Mouse (Mus musculus) heart, embryonic 16.5 days (tissue): Measurements from ENCODE around the gene Epo. TPM values are rescaled to one million over a fixed set of nuclear protein-coding genes. Genes with fewer than 3 reads are reported as not detected.

Experiments
- ATAC-seq: fragments of 200-750 bp; cut with Nextera tagmentation; replicated peaks from 2 replicates; pipeline ENCODE4 v1.8.0; 2017; ENCODE audit warnings: moderate number of reproducible peaks; ENCODE audit not compliant: insufficient read depth, low FRiP score; ENCODE audit errors: extremely low read depth
- H3K27ac ChIP-seq: fragments of 300-500 bp; sonication (generic); 2 replicates; pipeline ENCODE4 v1.5.1; 2014; ENCODE audit warnings: mild to moderate bottlenecking, low read length, control low read depth, moderate library complexity
- H3K27me3 ChIP-seq: fragments of 300-500 bp; sonication (generic); 2 replicates; pipeline ENCODE4 v1.6.1; 2014; ENCODE audit warnings: low read length, mixed read lengths; ENCODE audit not compliant: control insufficient read depth, insufficient read depth
- H3K36me3 ChIP-seq: fragments of 300-500 bp; sonication (generic); 2 replicates; pipeline ENCODE4 v1.6.1; 2014; ENCODE audit not compliant: control insufficient read depth, insufficient read depth
- H3K4me1 ChIP-seq: fragments of 300-500 bp; sonication (generic); 2 replicates; pipeline ENCODE4 v1.6.1; 2014; ENCODE audit warnings: low read length, mixed read lengths; ENCODE audit not compliant: control insufficient read depth, insufficient read depth
- H3K4me2 ChIP-seq: fragments of 300-500 bp; sonication (generic); 2 replicates; pipeline ENCODE4 v1.6.1; 2014; ENCODE audit warnings: low read depth, mild to moderate bottlenecking, control low read depth, low read length
- H3K4me3 ChIP-seq: fragments of 300-500 bp; sonication (generic); 2 replicates; pipeline ENCODE4 v1.5.1; 2014; ENCODE audit warnings: mild to moderate bottlenecking, control low read depth, low read length
- H3K9ac ChIP-seq: fragments of 300-500 bp; sonication (generic); 2 replicates; pipeline ENCODE4 v1.6.1; 2014; ENCODE audit warnings: low read length, control low read depth
- H3K9me3 ChIP-seq: fragments of 300-500 bp; sonication (generic); replicated peaks from 2 replicates; pipeline ENCODE4 v1.6.1; 2016; ENCODE audit warnings: low read length; ENCODE audit not compliant: control insufficient read depth
- WGBS: fragments of 180-500 bp; shearing (Covaris S2); extraction: QIAGEN DNeasy Blood & Tissue Kit; methylation state at CpG from one replicate; pipeline ENCODE4 v1.1.7; 2014; 5-methylcytosine and 5-hydroxymethylcytosine counted together
- polyA plus RNA-seq: library from polyadenylated mRNA; unstranded; fragments of >200 nt; fragmentation: Nextera tagmentation; extraction: Ambion mirVana; gene quantifications from 2 replicates; pipeline ENCODE4 v1.2.1, GENCODE M21; 2015

Epo gene
- polyA plus RNA-seq, 1 experiment from 2014 or later = not detected

DNA sequence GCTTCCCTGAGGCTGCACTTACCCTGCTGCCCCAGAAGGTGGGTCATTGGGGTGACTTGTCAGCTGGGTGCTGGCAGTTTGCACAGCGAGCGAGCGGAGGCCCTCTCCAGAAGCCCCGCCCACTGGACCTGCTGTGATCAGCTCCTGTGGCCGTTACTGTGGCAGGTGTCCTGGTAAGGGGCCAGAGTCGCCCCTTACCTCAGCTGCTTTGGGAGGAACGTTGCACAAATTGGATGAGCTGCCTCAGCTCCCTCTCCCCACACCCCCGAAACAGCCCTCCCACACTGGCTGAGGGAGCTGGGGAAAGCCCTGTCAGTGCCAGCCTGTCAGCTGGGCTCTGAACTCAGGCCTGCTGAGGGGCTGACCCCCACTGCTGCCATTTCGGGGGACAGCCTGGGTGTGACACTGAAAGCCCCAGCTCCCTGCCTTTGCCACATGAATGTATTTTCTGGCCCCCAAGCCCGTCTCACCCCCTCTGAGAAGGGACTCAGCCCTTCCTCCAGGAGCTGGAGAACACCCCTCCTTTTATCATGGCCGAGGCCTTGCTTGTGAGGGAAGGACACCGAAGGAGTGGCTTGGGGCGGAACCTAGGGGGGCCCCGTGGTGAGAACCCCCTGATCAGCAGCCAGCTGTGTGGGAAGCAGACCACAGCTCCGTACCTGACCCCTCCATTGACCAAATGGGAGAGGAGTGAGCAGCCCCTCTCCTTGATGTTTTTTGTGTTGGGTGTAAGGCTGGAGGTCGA, 6.7 kb downstream of the Epo start:
- Histone ChIP-seq H3K9me3 (no peaks in the 10 kb centered on the region), H3K9ac (0 out of 2 replicates have a peak overlapping the region, but pooled peaks have one; percentile 5), H3K27me3 (no peaks in the 10 kb centered on the region), H3K27ac (peak overlapping the region; percentile 18; the same call in 1 of the 2 replicates), H3K4me2 (no peak overlapping the region), H3K4me3 (no peak overlapping the region), H3K36me3 (peaks cover 71% of the 10 kb centered on the region), H3K4me1 (peaks cover 14% of the 10 kb centered on the region)
- 38% methylated on average over 16 of the region's 16 CpGs for WGBS
- ATAC-seq = no peak

DNA sequence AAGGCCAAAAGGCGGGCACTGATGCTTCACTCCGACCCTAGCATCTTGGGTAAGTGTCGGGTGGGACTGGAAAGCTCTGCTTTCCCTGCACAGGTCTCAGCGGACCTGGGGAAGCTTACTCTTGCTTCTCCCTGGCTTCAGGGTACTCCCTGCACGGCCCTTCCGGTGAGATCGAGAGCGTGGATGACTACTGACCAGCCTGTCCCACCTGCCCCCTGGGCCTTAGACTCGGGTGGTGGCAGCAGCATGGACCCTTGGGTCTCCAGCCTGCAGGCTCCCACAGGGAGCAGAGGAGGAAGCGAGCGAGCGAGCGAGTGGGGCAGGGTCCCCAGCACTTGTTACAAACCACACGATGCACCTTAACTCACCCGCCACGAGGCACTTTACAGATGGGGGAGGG, 7.5 kb downstream of the Epo start:
- no peak overlapping the region for H3K27ac ChIP-seq
- no peaks in the 10 kb centered on the region for H3K9me3 ChIP-seq
- no peak overlapping the region for H3K9ac ChIP-seq
- H3K36me3 ChIP-seq = peaks cover 78% of the 10 kb centered on the region
- H3K4me2 ChIP-seq = no peak overlapping the region
- peaks cover 10% of the 10 kb centered on the region for H3K4me1 ChIP-seq
- WGBS = 74% methylated on average over 16 of the region's 16 CpGs
- no peak for ATAC-seq
- H3K27me3 ChIP-seq = no peaks in the 10 kb centered on the region
- no peak overlapping the region for H3K4me3 ChIP-seq

DNA sequence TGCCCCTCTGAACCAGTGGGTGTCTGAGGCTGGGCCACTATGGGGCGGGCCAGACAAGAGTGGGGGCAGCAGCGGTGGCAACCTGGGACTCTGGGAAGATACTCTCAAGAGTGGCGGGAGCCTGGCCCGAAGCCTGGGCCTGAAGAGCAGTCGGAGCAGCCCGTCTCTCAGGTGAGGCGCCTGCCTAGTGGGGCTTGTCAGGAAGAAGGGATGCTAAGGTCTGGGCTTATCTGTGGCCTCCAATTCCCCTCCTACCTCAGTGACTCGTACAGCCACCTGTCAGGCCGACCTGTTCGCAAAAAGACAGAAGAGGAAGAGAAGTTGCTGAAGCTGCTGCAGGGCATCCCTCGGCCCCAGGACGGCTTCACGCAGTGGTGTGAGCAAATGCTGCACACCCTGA, 8.4 kb downstream of the Epo start:
- Histone ChIP-seq H3K27ac (no peak overlapping the region), H3K36me3 (peaks cover 80% of the 10 kb centered on the region), H3K27me3 (no peaks in the 10 kb centered on the region), H3K9me3 (no peaks in the 10 kb centered on the region), H3K4me2 (no peak overlapping the region), H3K4me1 (peaks cover 4% of the 10 kb centered on the region), H3K9ac (no peak overlapping the region), H3K4me3 (no peak overlapping the region)
- no peak for ATAC-seq
- WGBS = 77% methylated on average over 13 of the region's 13 CpGs

DNA sequence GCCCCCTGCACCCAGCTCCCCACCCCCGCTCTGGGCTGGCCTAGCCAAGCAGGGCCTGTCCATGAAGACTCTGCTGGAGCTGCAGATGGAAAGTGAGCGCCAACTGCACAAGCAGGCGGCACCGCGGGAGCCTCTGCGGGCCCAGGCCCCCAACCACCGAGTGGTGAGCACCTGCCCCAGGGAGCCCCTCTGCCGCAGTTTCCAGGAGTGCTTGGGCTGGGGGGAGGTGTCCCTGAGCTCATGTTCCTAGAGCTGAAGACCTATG, 8.9 kb downstream of the Epo start:
- 82% methylated on average over 8 of the region's 8 CpGs for WGBS
- no peak overlapping the region for H3K27ac ChIP-seq
- peaks cover 4% of the 10 kb centered on the region for H3K4me1 ChIP-seq
- peaks cover 80% of the 10 kb centered on the region for H3K36me3 ChIP-seq
- no peak overlapping the region for H3K9ac ChIP-seq
- no peaks in the 10 kb centered on the region for H3K27me3 ChIP-seq
- no peaks in the 10 kb centered on the region for H3K9me3 ChIP-seq
- ATAC-seq = no peak
- H3K4me3 ChIP-seq = no peak overlapping the region
- no peak overlapping the region for H3K4me2 ChIP-seq

DNA sequence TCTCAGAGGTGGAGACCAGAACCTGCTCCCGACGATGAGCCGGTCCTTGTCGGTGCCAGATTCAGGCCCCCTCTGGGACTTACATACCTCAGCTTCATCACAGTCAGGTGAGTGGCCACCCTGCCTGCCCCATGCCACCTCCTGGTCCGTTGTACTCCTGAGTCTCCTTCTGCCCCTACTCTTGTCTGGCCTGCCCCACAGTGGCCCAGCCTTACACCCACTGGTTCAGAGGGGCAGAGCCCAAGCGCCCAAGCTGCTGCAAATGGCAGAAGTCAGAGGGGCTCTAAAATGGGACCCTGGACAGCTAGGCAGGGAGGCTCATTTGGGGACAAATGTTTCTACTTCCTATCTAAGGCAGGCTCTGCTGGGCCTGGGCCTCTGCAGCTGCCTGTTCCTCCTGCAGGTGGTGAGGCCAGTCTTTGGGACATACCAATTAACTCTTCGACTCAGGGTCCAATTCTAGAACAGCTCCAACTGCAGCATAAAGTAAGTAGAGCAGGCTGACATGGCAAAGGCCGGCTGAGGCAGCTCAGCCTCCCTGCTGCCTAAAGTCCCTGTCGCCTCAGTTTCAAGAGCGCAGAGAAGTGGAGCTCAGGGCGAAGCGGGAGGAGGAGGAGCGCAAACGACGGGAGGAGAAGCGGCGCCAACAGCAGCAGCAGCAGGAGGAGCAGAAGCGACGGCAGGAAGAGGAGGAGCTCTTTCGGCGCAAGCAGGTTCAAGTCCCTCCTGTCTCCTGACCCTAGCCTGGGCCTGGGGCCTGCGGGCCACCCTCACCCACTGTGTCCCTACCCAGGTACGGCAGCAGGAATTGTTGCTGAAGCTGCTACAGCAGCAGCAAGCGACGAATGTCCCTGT, 9.4 kb downstream of the Epo start:
- Histone ChIP-seq H3K4me3 (no peak overlapping the region), H3K4me1 (peaks cover 4% of the 10 kb centered on the region), H3K36me3 (peaks cover 80% of the 10 kb centered on the region), H3K4me2 (no peak overlapping the region), H3K9me3 (no peaks in the 10 kb centered on the region), H3K9ac (no peak overlapping the region), H3K27me3 (no peaks in the 10 kb centered on the region), H3K27ac (no peak overlapping the region)
- WGBS = 86% methylated on average over 23 of the region's 25 CpGs
- no peak for ATAC-seq

DNA sequence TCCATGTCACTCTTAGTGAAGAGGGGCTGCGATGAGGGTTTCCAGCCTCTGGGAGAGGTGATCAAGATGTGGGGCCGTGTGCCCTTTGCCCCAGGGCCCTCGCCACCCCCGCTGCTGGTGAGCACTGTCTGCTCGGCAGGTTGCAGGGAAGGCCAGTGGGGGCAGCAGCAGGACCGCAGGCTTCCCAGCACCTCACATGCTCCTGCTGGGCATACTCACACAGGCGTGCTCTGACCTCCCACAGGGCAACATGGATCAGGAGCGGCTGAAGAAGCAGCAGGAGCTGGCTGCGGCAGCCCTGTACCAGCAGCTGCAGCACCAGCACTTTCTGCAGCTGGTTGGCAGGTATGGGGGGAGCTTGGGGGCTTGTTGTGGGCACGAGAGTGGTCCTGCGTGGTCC, 10.3 kb downstream of the Epo start:
- H3K27ac ChIP-seq = no peak overlapping the region
- H3K27me3 ChIP-seq = no peaks in the 10 kb centered on the region
- no peak overlapping the region for H3K9ac ChIP-seq
- no peak overlapping the region for H3K4me3 ChIP-seq
- no peaks in the 10 kb centered on the region for H3K9me3 ChIP-seq
- ATAC-seq = no peak
- H3K36me3 ChIP-seq = peaks cover 72% of the 10 kb centered on the region
- 78% methylated on average over 11 of the region's 11 CpGs for WGBS
- peaks cover 4% of the 10 kb centered on the region for H3K4me1 ChIP-seq
- H3K4me2 ChIP-seq = no peak overlapping the region

DNA sequence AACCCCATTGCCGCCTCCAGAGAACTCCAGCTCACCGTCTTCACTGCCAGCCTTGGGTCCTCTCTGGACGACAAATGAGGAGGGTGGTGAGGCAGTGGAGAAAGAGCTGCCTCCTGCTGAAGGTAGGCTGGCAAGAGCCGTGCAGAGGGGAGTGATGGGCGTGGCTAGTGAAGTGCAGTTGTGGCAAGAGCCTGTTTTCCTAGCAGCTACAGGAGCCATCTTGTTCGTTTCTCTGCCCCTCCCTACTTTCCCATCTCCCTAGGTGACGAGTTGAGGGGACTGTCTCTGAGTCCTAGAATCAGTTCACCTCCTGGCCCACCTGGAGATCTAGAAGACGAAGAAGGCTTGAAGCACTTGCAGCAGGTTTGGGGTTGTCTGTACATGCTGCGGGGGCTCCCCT, 11.2 kb downstream of the Epo start:
- no peak overlapping the region for H3K4me2 ChIP-seq
- no peak overlapping the region for H3K27ac ChIP-seq
- no peak overlapping the region for H3K4me3 ChIP-seq
- no peaks in the 10 kb centered on the region for H3K9me3 ChIP-seq
- peaks cover 66% of the 10 kb centered on the region for H3K36me3 ChIP-seq
- H3K4me1 ChIP-seq = peaks cover 4% of the 10 kb centered on the region
- WGBS = 80% methylated on average over 9 of the region's 9 CpGs
- H3K27me3 ChIP-seq = no peaks in the 10 kb centered on the region
- no peak for ATAC-seq
- H3K9ac ChIP-seq = no peak overlapping the region

DNA sequence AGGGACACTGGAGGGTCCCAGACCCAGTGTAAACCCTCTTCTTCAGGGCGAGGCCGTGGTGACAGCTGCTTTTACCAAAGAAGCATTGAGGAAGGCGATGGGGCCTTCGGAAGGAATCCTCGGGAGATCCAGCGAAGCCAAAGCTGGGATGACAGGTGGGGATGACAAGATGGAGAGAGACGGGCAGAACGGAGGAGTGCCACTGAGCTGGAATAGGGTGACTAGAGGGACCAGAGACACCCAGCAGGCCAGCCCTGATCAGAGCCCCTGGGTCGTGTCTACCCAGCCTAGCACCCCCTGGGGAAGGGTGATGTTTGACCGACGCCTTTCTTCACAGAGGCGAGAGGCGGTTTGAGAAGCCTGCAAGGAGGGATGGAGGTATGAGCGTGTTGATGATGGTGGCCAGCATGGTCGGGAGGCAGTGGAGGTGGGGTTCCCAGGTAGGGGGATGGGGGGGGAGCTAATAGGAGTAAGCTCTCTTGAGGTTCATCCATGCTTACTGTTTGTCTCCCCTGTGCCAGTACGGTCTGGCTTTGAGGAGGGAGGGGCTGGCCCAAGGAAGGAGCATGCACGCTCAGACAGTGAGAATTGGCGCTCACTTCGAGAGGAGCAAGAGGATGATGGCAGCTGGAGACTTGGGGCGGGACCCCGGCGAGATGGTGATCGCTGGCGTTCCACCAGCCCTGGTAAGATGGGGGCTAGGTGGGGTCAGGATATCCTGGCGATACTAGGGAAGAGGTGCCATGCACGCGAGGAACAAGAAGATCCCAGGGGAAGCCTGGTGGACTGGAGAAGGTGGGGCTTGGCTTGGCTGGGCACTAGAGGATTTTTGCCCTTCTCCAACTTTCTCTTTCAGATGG, 13.1 kb downstream of the Epo start:
- Histone ChIP-seq H3K4me1 (no peaks in the 10 kb centered on the region), H3K4me2 (no peak overlapping the region), H3K36me3 (peaks cover 57% of the 10 kb centered on the region), H3K4me3 (no peak overlapping the region), H3K27me3 (no peaks in the 10 kb centered on the region), H3K27ac (no peak overlapping the region), H3K9ac (no peak overlapping the region), H3K9me3 (no peaks in the 10 kb centered on the region)
- ATAC-seq = no peak
- 90% methylated on average over 27 of the region's 27 CpGs for WGBS

DNA sequence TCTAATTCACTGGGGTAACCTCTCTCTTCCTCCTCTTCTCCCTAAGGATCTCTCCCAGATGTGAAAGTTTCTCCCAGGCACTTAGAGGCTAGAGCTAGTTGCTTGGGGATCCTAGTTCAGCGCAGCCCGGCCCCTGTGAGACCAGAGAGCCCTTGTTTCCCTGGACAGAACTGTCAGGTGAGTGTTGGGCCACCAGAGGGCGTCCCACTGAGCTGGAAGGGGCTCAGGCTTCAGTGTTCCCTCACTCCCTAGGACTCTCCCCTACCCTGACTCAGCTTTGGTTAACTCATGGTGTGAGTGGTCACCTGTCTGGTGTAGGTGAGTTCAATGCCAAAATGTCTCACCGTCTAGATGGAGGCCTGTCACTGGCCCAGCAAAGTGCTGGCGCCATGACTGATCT, 14.6 kb downstream of the Epo start, which contains the start of gene Gigyf1:
Gene Gigyf1, plus strand, starts transcription at position 113 of the 400 bp plus-strand sequence.
- Histone ChIP-seq H3K4me1 (peaks cover 10% of the 10 kb centered on the region), H3K9ac (no peak within 1 kb of the TSS), H3K4me3 (no peak within 1 kb of the TSS), H3K4me2 (no peak within 1 kb of the TSS), H3K36me3 (peaks cover 44% of the 10 kb centered on the region), H3K27ac (no peak within 1 kb of the TSS), H3K9me3 (no peaks in the 10 kb centered on the region), H3K27me3 (no peaks in the 10 kb centered on the region)
- 73% methylated on average over 5 of the region's 5 CpGs for WGBS
- ATAC-seq = no peak
